Mouse (Mus musculus): Measurements from ENCODE around the gene S100b.

Gene S100b

DNA sequence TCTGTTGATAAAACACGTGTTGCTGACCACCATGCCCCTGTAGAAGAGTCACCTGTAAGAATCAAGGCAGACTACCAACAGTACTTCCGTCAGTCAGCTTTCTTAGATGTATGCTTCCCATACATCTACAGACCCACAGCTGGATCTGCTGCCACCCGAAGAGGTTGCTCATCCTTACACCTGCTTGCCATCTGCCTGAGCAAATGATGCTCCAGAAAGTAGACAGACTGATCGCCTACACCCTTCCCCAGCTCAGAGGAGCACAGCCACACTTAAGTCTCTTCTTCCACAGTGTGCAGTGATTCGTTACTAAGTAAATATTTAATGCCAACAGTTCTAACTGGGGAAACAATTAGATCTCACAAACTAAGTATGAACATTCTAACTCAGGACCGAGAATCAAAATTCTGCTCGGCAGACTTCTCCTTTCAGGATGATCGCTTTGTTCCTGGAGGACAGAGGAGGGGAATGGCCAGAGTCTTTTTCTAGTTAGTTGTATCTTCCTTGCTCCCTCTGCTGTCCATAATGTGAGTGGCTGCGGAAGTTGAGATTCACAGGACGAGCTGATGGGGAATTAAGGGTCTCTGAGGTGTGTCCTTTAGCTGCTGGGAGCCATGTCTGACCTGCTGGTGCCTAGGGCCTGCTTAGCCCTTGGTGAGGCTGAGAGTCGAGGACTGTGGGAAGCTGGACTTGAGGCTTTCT, 6.9 kb downstream of the S100b start:
- DNase-seq: no peak

DNA sequence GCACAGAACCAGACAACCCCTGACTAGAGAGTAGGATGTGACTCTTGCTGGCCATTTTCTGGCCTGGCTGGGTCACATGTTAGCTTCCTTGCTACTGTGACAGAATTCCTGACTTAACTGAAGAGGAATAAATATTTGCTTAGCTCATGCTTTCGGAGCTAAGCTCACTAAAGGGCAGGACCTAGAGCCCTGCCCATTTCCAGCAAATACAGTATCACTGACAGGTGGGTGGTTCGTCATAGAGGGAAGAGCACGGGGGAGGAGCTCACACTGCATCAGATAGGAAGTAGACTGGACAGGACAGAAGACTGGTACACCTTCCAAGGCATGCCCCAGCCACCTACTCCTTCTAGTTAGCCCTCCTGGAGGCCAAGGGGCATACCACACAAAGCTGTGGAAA, 7.8 kb downstream of the S100b start:
- DNase-seq: no peak

DNA sequence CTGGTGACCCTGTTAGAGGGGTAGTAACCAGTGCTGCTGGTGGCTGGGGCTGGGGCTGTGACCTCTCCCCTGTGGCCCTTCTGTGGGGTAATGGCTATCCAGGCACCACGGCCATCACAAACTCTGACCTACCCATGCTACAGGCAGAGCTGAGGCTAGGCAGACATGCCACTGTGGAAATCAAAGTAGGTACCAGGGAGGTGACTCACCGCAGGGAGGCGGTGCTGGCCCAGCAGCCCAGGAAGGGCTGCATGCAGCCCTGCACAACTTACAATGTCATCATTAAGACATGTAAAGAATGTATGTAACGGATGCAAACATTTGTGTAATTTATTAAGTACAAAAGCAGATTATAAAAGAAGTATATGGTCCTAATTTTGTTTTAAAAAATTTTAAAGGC, 8.8 kb downstream of the S100b start:
- DNase-seq: no peak

DNA sequence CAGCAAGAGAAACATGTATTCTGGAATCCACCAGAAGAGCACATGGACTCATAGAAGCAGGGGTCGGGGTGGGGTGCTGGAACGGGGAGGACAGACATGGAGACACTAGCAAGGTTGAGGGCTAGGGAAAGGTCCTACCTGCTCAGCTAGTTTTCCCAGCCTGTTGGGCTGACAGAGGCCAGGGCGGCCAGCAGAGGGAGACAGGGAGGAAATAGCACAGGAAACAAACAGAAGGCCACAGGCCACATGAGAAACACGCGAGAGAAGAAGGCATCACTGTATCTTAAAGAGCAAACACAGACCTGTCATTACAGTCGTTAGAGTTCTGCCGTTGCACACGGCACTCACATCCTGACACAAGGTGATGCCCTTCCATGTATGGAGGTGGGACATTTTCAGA, 17.6 kb downstream of the S100b start:
- no peak for DNase-seq

DNA sequence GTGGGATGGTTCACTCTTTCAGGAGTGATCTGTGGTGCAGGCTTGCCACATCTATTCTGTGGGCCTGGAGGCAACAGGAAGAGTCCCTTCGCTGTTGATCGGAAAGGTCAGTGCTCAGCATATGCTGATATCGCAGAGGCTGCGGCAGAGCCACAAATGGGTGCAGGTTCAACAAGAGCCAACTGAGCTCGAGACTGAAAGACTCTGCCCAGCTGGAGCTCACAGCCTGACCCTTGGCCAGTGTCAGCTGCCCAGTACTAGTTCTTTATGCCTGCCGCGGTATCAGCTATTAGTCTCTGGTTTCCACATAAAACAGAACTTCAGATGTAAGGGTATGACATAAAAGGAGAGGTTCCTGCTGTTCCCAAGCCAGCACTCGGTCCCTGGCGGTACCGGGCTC, 21.6 kb downstream of the S100b start:
- no peak for DNase-seq

DNA sequence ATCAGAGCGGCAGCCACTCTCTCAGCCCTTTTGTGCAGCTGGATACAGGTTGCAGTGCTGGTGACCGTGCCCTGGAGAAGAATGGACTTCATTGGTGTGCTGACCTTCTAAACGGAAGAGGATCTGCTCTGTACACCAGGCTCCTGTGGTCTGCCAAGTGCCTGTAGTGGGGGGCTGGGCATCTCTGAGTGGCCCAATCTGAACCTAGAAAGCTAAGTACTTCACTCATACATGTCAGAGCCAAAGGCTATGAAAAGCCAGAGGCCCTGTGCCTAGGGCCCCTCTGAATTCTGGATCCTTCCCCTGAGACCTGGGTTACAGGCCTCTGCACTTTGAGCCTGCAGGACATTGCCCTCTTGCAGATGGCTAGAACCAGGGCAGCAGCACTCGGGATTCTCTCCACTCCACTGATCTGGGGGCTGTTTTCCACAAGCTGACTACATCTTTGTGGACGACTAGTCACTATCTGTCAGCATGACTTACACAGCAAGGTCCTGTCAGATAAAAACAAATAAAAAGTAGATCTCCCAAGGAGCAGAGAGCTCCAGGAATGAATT, 25.0 kb downstream of the S100b start:
- DNase-seq: no peak

DNA sequence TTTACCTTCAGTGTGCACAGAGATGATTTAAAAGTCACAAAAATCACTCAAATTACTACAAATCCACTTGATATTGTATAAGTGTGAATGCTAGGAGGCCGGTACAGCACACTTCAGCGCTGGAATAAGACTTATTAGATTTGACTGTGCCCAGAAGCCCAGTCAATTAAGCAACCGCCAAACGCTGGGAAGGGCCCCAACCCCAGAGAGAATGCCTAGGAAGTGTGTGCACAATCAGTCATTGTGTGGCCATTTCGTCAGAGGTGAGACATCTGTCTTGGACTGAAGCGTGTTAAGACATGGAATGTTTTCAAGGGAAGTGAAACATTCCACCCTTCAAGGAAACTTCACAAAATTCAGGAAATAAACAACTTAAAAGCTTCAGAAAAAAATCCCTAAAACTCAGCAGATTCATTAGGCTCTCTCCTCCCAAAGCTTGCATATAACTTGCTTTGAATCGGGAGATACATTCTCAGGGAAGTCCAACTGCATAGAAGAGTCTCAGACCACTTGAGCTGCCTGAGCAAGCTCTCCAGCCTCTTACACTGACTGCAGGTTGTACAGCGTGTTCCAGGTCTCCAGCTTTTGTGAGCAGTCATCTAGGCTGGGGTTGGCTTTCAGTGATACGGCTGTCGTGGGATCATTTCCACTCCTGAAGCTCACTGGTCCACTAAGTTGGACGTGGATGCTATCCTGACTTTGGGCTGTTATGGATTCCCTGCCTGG, 34.8 kb downstream of the S100b start:
- no peak for DNase-seq

DNA sequence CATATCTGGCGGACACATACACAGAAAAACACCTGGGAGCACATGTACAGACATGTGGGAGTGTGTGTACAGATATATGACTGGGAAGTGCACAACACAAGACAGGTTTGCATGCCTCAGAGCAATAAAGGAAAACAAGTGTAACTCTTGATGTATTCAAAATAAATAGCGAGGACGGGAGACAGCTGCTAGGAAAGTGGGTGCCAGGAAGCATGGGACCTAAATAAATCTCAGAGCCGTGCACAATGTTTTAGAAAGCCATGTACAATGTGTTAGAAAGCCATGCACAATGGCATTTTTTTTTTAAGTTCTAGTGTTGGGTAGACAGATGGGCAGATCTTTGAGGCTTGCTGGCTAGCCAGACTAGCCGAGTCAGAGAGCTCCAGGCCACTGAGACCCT, 35.4 kb downstream of the S100b start:
- no peak for DNase-seq

DNA sequence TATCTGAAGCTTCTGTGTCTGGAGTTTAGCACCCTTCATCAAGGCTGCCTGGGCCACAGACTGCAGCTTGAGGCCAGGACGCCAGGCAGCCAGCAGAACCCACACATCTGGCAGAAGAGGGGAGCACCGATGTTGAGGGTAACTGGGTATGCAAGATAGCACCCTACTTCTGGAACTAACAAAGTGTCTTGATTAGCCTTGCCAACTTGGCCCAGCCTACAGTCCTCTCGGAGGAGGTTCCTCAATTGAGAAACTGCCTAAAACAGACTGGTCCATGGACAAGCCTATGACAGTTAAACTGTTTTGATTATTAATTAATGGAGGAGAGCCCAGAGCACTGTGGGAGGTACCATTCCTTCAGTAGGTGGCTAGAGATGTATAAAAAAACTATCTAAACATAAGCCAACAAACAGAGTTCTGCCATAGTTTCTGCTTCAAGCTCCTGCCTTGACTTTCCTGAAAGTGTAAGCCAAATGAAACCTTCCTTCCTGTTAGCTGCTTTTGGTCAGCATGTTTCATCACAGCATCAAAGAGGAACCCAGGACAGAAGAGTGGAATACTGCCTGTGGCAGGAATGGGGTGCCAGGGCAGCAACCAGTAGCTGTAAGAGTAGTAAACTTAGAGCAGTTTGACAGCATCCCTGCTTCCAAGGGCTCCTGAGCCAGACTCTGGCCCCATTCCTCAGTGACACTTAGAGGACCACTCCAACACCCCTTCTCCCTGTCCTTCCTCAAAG, 36.5 kb downstream of the S100b start:
- no peak for DNase-seq

DNA sequence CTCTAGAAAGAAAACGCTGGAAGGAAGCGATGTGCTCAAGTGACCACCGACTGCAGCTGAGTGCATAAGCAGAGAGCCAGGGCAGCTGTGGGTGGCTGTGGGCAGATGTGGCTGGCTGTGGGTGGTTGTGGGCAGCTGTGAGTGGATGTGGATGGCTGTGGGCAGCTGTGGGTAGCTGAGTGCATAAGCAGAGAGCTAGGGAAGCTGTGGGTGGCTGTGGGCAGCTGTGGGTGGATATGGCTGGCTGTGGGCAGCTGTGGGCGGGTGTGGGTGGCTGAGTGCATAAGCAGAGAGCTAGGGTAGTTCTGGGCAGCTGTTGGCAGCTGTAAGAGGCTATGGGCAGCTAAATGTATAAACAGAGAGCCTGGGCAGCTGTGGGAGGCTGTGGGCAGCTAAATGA, 39.6 kb downstream of the S100b start:
- no peak for DNase-seq

DNA sequence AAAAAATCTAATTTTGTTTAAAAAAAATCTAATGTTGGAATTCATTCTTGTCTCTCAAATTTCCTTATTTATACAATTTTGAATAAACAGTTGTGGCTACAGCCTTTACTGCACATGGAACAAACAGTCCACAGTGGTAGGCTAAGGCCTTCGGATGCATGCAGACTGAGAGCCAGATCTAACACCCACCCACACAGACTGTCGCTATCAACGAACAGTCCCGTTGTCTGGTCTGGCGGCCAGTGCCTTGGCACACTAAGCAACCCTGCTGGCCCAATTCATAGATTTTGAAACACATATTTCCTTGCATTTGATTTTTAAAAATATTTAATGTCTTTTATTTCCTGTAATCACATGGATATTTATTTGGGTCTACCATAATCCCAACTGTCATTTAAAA, 46.5 kb downstream of the S100b start:
- DNase-seq: no peak

DNA sequence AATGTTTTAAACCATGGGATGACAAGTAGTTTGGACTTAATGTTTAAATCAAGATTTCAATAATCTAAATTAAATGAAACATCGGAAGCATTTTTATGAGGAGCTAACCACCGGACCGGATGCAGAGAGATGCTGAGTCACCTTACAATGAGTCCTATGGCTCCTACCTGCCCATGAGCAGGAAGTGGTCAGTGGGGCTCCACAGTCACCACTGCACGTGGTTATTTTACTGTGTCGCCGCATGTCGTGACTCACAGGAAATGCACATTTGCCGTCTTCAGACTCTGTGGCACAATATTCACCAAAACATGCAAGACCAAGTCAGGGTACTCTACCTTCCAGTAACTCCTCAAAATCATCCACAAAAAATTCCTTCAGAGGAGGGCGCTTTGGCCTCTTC, 53.1 kb downstream of the S100b start:
- DNase-seq: no peak

Measured in cerebellum, adult 8-10 months (tissue).